Mouse (Mus musculus) embryonic fibroblast, embryonic 13.5 days (primary cell): ENCODE measurements at regions not wholly inside any gene's neighbourhood (a gene's known extent, or its start where the extent isn't known, plus 50 kb on each side); places are given as distances from the start of the nearest gene placed in this dataset.

ENCODE experiments used
- CTCF ChIP-seq: IDR thresholded peaks from 2 replicates; pipeline ENCODE4 v1.5.1; 2011; ENCODE audit warnings: mild to moderate bottlenecking, control low read depth, low read length, moderate library complexity, borderline replicate concordance; ENCODE audit not compliant: insufficient read depth
- POLR2A ChIP-seq: IDR thresholded peaks from 2 replicates; pipeline ENCODE4 v1.6.1; 2011; ENCODE audit warnings: low read depth, mild to moderate bottlenecking, control low read depth, low read length, moderate library complexity

DNA sequence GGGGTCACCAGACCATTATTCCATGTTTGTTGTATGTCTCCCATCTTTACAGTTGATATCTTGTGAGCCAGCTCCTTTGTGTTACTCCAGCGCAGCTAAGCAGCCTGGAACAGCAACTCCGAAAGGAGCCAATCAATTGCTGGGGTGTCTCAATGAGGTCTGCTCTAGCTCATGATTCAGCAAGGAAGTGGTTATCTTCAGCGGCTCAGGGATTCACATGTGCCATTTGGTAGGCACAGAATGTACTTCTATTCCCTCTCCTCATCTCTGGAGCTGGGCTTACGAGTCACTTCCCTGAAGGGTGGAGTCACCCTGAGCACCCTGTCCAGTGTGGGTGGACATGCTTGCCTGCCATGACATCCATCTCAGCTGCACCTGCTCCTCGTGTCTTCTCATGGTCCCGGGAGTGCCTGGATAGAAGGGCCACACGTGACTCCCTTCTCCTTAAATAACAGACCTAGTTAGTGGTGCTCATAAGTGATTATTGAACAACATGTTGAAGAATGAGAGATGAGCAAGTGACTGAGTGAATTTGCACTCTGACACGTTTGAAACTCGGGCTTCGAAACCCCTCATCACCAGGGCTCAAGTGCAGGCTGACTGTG lies 190.3 kb upstream of the Zfp618 start:
- TF ChIP-seq CTCF (no peak), POLR2A (no peak)
